Mouse (Mus musculus) brain, embryonic 18.5 days (tissue): ENCODE data around the gene Dzip1.

Experiments used
- DNase-seq: peaks from one replicate; pipeline ENCODE4 v3.0.0-alpha.2; 2012; ENCODE audit warnings: low read depth, low spot score

Dzip1 gene

GRCm38 (mm10) chr14:118924673-118925615, at the start of gene Dzip1:
Gene Dzip1 (minus strand): TSS chr14:118925460.
- DNase-seq, result peak; percentile 80

GRCm38 (mm10) chr14:118972268-118972667, 47.0 kb upstream of the Dzip1 start:
- no peak for DNase-seq

GRCm38 (mm10) chr14:118967646-118968045, 42.4 kb upstream of the Dzip1 start:
- DNase-seq, result no peak

GRCm38 (mm10) chr14:118965356-118966000, 40.2 kb upstream of the Dzip1 start:
- DNase-seq, result no peak

DNA sequence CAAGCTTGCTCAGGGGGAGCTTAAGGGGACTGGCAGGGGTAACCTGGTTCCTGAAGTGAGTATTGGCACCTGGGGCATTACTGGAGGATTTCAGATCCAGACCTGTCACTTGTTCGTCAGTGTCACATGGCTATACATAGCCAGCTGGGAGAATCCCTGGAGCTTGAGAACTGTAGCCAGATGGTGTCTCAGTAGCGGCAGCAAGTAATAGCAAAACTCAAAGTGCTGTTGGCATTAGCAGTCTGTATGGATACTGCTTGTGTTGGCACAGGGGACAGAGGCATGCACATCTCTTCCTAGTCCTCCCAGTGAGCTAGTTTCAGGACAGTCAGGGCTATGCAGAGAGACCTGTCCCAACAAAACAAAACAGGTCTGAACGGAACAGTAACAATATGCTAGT, 32.8 kb upstream of the Dzip1 start:
- DNase-seq, result no peak

- no peak for DNase-seq
These were observed 26.8 kb upstream of the Dzip1 start for GRCm38 (mm10) chr14:118951912-118952583.

DNA sequence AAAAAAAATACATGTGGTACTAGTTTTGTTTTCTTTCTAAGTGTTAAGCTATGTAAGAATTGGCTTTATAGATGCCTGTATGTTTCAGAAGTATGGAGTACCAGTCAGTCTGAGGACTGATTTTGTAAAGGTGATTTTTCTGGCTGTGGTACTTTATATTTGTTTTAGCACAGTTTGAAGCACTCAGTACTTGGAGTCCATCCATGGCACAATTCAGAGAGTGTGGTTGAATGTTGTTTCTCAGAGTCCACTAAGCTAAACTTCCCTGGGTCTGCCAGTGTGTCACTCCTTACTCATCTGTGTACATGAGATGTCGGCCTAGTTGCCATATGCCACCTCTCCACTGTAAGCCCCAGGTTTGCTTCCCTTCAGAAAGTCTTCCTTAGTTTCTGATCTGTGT, 23.6 kb upstream of the Dzip1 start:
- DNase-seq, result no peak

DNA sequence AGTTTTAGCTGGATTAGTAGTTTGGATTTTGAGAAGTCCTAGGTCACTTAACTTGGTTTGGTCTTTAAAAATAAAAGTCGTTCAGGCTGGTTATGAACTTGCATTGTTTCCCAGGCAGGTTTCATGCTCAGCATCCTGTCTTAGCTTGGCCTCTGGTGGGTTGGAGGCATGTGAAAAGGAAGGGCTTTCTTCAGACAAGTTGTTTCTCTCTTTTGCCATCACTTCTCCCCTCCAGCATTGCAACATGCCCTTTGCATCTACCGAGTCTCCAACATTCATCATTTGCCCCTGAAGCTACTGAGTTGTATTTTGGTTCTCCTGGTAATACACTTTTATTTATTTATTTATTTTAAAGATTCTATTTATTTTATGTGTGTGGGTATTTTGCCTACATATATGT, 19.4 kb upstream of the Dzip1 start:
- DNase-seq, result no peak

DNA sequence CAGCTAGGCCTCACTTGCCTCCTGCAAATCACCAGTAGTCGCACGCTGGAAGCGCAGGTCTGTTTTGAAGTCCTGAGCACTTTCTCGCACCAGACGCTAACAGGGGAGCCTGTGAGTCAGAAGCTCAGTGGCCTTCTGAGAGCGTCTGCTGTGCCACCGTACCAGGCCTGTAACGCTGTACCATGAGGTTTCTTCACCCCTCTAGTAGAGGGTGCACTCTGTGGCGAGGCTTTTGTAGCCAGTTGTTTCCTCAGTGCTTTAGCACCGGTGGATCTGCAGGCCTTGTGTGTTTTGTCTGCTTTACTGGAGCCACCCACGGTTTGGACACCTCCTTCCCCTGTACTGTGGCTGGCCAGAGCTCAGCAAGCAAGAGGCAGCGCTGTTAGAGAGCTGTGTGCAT, 16.8 kb upstream of the Dzip1 start:
- DNase-seq, result no peak

- DNase-seq, result no peak
These were observed 15.7 kb upstream of the Dzip1 start for GRCm38 (mm10) chr14:118940796-118941495.

- DNase-seq, result no peak
These were observed 13.3 kb upstream of the Dzip1 start for GRCm38 (mm10) chr14:118938551-118938950.

DNA sequence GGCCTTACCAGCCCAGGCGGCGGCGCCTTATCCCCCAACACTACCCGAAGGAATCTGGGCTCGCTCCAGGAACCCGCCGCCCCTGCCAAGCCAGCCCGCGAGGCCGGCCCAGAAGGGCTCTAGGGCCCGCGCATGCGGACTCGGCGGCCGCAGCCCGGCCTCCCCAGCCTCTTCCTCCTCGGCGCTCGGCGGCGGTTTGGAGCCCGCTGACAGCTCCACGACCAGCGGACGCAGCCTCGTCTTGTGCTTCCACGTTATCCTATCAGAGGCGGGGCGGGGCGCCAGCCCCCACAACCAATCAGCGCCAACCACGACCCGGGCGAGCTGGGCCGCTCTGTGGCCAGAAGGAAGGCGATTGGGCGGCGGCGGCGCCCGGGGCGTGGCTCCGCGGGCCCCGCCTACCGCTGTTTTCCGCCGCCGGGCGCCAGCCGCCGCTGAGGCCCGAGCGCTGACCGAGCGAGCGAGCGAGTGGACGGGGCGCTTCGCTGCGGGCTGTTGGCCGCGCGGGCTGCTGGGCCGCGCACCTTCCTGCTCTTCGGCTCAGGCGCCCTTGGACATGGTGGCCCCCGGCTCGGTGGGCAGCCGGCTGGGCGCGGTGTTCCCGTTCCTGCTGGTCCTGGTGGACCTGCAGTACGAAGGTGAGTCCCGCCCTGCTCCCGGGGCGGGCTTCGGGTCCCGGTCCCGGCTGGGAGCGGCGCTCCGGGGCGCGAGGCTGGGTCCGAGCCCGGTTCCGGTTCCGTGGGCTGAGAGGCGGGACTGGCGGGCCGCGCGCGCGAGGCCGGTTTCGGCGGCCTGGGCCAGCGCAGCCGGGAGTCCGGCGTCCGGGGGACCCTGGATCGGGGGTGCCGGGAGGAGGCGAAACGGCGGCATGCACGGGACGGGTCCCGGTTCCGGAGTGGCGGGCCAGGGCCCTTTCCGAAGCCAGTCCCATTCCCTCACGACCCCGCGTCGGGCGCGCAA, 12.6 kb upstream of the Dzip1 start, which contains the start of gene Dnajc3:
Dnajc3 (plus strand) TSS at position 444 of the 960 bp plus-strand sequence.
- DNase-seq, result peak; percentile 95

DNA sequence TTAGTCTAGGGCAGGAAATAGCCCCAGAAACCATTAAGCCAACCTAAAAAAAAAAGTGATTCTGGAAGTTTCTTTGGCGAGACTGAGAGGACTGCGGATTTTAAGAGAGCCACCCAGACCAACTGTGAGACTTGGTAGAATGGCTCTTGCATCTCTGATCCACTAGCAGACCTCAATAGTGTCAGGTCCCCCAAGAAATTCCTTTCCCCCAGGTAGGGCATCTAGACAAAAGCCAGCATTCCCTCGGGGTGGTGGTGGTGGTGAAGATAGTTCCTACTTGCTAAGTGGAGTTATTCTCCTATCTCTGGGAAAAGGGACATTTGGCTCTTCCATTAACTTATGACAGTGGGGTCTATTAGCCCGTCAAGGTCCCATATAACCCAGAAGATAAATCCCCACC, 11.7 kb upstream of the Dzip1 start:
- DNase-seq, result no peak

- DNase-seq, result no peak
These were observed 11.0 kb upstream of the Dzip1 start for GRCm38 (mm10) chr14:118936236-118936635.

DNA sequence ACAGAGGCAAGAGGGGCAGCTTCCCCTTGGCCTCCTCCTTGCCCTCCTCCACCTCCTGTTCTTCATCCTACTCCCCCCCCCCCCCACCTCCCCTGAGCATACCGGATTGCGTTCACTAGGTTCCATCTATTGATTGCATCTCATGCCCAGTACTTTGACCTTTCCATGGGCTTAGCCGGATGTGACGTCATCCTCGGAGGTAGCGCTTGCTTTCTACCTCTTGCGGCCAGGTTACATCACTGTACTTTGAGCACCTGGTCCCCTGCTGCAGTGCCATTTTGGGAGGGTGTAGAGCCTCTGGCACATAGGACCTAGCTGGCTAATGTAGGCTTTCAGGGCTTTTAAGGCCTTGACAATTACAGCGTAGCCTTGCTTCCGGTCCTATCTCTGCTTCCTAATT, 9.4 kb upstream of the Dzip1 start:
- no peak for DNase-seq

DNA sequence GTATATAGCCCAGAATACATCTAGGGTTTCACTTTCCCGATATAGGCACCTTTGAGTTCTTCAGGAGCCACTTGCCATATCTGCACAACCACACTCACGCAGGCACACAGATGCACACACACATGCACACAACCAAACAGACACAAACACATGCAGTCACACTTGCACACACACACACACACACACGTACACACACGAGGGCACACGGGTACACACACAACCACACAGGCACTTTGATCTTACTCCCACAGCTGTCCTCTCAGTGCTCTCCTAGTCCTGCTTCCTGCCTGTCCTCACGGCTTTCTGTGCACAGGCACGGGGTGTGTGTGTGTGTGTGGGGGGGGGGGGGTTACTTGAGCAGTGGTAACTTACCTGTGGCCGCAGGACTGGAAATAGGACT, 7.7 kb upstream of the Dzip1 start:
- no peak for DNase-seq

DNA sequence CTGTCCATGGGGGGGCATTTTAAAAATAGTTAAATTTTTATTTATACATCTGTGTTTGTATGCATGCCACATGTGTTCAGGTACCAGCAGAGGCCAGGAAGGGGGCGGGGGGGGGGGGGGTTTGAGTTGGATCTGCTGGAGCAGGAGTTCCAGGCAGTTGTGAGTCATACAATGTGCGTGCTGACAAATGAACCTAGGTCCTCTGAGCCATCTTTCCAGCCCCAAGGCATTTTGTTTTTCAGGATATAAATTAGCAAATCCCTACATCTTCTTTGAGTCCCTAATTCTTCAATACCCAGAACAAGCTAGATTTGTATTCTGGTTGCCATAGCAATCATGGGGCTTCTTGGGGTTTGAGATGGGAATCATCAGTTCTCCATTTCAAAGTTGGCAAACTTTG, 5.9 kb upstream of the Dzip1 start:
- DNase-seq, result no peak

DNA sequence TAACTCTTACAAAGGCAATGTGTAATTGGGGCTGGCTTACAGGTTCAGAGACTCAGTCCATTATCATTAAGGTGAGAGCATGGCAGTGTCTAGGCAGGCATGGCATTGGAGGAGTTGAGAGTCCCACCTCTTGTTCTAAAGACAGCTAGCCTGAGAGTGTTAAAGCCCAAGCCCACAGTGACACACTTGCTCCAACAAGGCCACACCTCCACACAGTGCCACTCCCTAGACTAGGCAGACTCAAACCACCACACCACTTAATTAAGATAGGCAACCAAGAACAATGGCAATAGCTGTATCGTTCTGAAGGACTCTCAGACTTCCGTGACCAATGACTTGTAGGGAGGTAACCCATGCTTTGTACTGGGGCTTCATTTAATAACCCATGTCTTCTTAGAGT, 5.5 kb upstream of the Dzip1 start:
- no peak for DNase-seq

DNA sequence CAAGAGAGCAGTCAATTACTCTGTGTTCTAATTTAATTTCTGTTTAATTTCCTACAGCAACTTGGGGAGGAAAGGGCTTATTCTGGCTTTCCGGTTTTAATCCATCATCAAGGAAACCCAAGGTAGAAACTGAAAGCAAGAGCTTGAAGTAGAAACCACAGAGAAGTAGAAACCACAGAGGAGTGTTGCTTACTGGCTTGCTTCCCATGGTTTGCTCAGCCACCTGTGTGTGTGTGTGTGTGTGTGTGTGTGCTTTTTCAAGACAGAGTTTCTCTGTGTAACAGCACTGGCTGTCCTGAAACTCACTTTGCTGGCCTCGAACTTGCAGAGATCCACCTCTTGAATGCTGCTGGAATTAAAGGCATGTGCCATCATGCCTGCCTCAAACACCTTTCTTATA, 4.5 kb upstream of the Dzip1 start:
- DNase-seq, result no peak

DNA sequence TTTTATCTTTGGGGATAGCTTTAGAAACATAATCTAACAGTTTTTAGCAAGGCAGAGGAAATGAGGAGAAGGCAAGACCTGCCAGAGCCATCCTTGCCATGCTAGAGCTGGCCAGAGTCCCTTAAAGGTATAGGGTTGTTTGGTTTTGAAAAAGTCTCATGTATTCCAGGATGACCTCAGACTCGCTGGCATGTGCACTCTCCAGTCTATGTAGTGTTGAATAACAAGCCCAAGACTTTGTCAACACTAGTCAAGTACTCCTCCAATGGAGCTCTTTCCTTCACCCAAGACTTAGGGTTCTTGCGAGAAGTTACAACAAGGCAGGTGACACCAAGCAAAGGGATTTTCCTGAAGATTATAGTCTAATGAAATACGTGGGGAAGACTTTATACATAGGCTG, 3.3 kb upstream of the Dzip1 start:
- no peak for DNase-seq
